Mouse (Mus musculus): ENCODE measurements around the gene Lck. TPM values are rescaled to one million over a fixed set of nuclear protein-coding genes. Genes with fewer than 3 reads are reported as not detected.

The Lck gene
- total RNA-seq (2021): 1 to 10 TPM in 1 of 2 experiments, under 1 TPM in 1; 0.32 to 5.0 TPM
- long read RNA-seq, experiment 1, partial matches to known transcripts: 0 of 2 reads
- long read RNA-seq, experiment 1, other reads (novel, unspliced or antisense): 1 of 2 reads
- long read RNA-seq, experiment 2, partial matches to known transcripts: 1 of 1 reads
- long read RNA-seq, experiment 2, other reads (novel, unspliced or antisense): 0 of 1 reads

- DNase-seq: no peak
Measured at GRCm38 (mm10) chr4:129573430-129573829, at the start of gene Lck. Gene Lck (minus strand): TSS chr4:129573641.

- DNase-seq: no peak
Measured at GRCm38 (mm10) chr4:129622803-129623535, 49.5 kb upstream of the Lck start.

- DNase-seq: no peak
Measured at GRCm38 (mm10) chr4:129622120-129622802, 48.8 kb upstream of the Lck start.

- DNase-seq: peak; percentile 72 to 87
Measured at GRCm38 (mm10) chr4:129621283-129621841, 47.9 kb upstream of the Lck start.

GRCm38 (mm10) chr4:129620419-129621282 lies 47.2 kb upstream of the Lck start:
- peak in 1 of 2 experiments; percentile 28 for DNase-seq

- DNase-seq: peak; percentile 97 to 98
Measured at GRCm38 (mm10) chr4:129618786-129619691, 45.6 kb upstream of the Lck start, which contains the start of gene Iqcc. Gene Iqcc (minus strand): TSS chr4:129619099.

- DNase-seq: no peak
Measured at GRCm38 (mm10) chr4:129618031-129618430, 44.6 kb upstream of the Lck start.

- no peak for DNase-seq
Measured at GRCm38 (mm10) chr4:129617121-129617641, 43.7 kb upstream of the Lck start.

GRCm38 (mm10) chr4:129616631-129617030 lies 43.2 kb upstream of the Lck start:
- DNase-seq: no peak

GRCm38 (mm10) chr4:129615801-129616290 lies 42.4 kb upstream of the Lck start:
- no peak for DNase-seq

GRCm38 (mm10) chr4:129614093-129614492 lies 40.7 kb upstream of the Lck start, which contains the start of gene Dcdc2b:
Gene Dcdc2b (minus strand): TSS chr4:129614257.
- peak; percentile 56 to 68 for DNase-seq

GRCm38 (mm10) chr4:129610472-129610871 lies 37.0 kb upstream of the Lck start:
- DNase-seq: no peak

- no peak for DNase-seq
Measured at GRCm38 (mm10) chr4:129610026-129610425, 36.6 kb upstream of the Lck start.

GRCm38 (mm10) chr4:129609139-129609631 lies 35.7 kb upstream of the Lck start:
- DNase-seq: no peak

GRCm38 (mm10) chr4:129608426-129609025 lies 35.1 kb upstream of the Lck start:
- DNase-seq: peak; percentile 87 to 90

GRCm38 (mm10) chr4:129600233-129601158 lies 27.1 kb upstream of the Lck start, which contains the start of the genes Eif3i and Tmem234:
Gene Eif3i (minus strand): TSS chr4:129600648.
Gene Tmem234 (plus strand): TSS chr4:129600668.
- DNase-seq: peak; percentile 89 to 91

GRCm38 (mm10) chr4:129588865-129589264 lies 15.4 kb upstream of the Lck start:
- no peak for DNase-seq

- no peak for DNase-seq
Measured at GRCm38 (mm10) chr4:129586943-129587342, 13.5 kb upstream of the Lck start.

Data from heart, adult 18-20 months (tissue).